Mouse (Mus musculus): ENCODE data around the gene Dguok. TPM values are rescaled to one million over a fixed set of nuclear protein-coding genes. Genes with fewer than 3 reads are reported as not detected.

Gene Dguok
- polyA plus RNA-seq, 1 experiment from 2014 or later = 69.7 TPM

GRCm38 (mm10) chr6:83447031-83447430, 59.7 kb downstream of the Dguok start:
- no peak for TF ChIP-seq CTCF (IDR thresholded peaks at IDR 0.05; ENCODE audit: low read depth)
- Histone ChIP-seq H3K27ac (ENCODE audit: low read depth) (no peak overlapping the region), H3K36me3 (ENCODE audit: insufficient read depth) (peaks cover 47% of the 10 kb centered on the region), H3K4me1 (ENCODE audit: insufficient read depth) (peaks cover 45% of the 10 kb centered on the region), H3K9ac (no peak overlapping the region), H3K4me3 (ENCODE audit: low read depth, low read length) (no peak overlapping the region), H3K4me2 (no peak overlapping the region), H3K9me3 (ENCODE audit: low read depth, low read length) (no peaks in the 10 kb centered on the region), H3K27me3 (ENCODE audit: insufficient read depth, low read length) (no peaks in the 10 kb centered on the region)
- DNase-seq = no peak
- 67% methylated on average over 7 of the region's 7 CpGs for WGBS
- no peak for ATAC-seq (ENCODE audit: insufficient read depth)

- ATAC-seq (ENCODE audit: insufficient read depth) = no peak
- DNase-seq = no peak
- Histone ChIP-seq H3K4me1 (ENCODE audit: insufficient read depth) (peaks cover 46% of the 10 kb centered on the region), H3K27me3 (ENCODE audit: insufficient read depth, low read length) (no peaks in the 10 kb centered on the region), H3K36me3 (ENCODE audit: insufficient read depth) (peaks cover 47% of the 10 kb centered on the region), H3K4me3 (ENCODE audit: low read depth, low read length) (no peak overlapping the region), H3K9ac (no peak overlapping the region), H3K4me2 (no peak overlapping the region), H3K9me3 (ENCODE audit: low read depth, low read length) (no peaks in the 10 kb centered on the region), H3K27ac (ENCODE audit: low read depth) (no peak overlapping the region)
- WGBS = 68% methylated on average over 2 of the region's 2 CpGs
- TF ChIP-seq CTCF (IDR thresholded peaks at IDR 0.05; ENCODE audit: low read depth) = no peak
Observed at GRCm38 (mm10) chr6:83445796-83446195, 61.0 kb downstream of the Dguok start.

GRCm38 (mm10) chr6:83443441-83444340, 63.1 kb downstream of the Dguok start:
- Histone ChIP-seq H3K9ac (no peak overlapping the region), H3K4me2 (peak overlapping the region; percentile 88), H3K4me3 (ENCODE audit: low read depth, low read length) (no peak overlapping the region), H3K27me3 (ENCODE audit: insufficient read depth, low read length) (no peaks in the 10 kb centered on the region), H3K4me1 (ENCODE audit: insufficient read depth) (peaks cover 42% of the 10 kb centered on the region), H3K36me3 (ENCODE audit: insufficient read depth) (peaks cover 40% of the 10 kb centered on the region), H3K9me3 (ENCODE audit: low read depth, low read length) (no peaks in the 10 kb centered on the region), H3K27ac (ENCODE audit: low read depth) (peak overlapping the region; percentile 88)
- no peak for TF ChIP-seq CTCF (IDR thresholded peaks at IDR 0.05; ENCODE audit: low read depth)
- DNase-seq (peak; percentile 89), ATAC-seq (ENCODE audit: insufficient read depth) (peak; percentile 72)
- WGBS = 8% methylated on average over 13 of the region's 13 CpGs

- no peak for TF ChIP-seq CTCF (IDR thresholded peaks at IDR 0.05; ENCODE audit: low read depth)
- Histone ChIP-seq H3K4me1 (ENCODE audit: insufficient read depth) (peaks cover 48% of the 10 kb centered on the region), H3K27me3 (ENCODE audit: insufficient read depth, low read length) (no peaks in the 10 kb centered on the region), H3K4me3 (ENCODE audit: low read depth, low read length) (no peak overlapping the region), H3K27ac (ENCODE audit: low read depth) (peak overlapping the region; percentile 93; the same call in 1 of the 2 replicates), H3K36me3 (ENCODE audit: insufficient read depth) (peaks cover 35% of the 10 kb centered on the region; the same call in 1 of the 2 replicates), H3K9me3 (ENCODE audit: low read depth, low read length) (no peaks in the 10 kb centered on the region), H3K4me2 (peak overlapping the region; percentile 88), H3K9ac (no peak overlapping the region)
- WGBS = 49% methylated on average over 3 of the region's 3 CpGs
- no peak for ATAC-seq (ENCODE audit: insufficient read depth)
- no peak for DNase-seq
Observed at GRCm38 (mm10) chr6:83442639-83443038, 64.1 kb downstream of the Dguok start.

GRCm38 (mm10) chr6:83441259-83442061, 65.3 kb downstream of the Dguok start:
- H3K27me3 ChIP-seq (ENCODE audit: insufficient read depth, low read length) = no peaks in the 10 kb centered on the region
- peaks cover 48% of the 10 kb centered on the region for H3K4me1 ChIP-seq (ENCODE audit: insufficient read depth)
- peak overlapping the region; percentile 88 for H3K4me2 ChIP-seq
- DNase-seq = peak; percentile 94
- H3K9ac ChIP-seq = peak overlapping the region; percentile 71
- H3K36me3 ChIP-seq (ENCODE audit: insufficient read depth) = peaks cover 32% of the 10 kb centered on the region; the same call in 1 of the 2 replicates
- TF ChIP-seq CTCF (IDR thresholded peaks at IDR 0.05; ENCODE audit: low read depth) = no peak
- WGBS = under 1% methylated on average over 43 of the region's 48 CpGs
- peak overlapping the region; percentile 68 for H3K4me3 ChIP-seq (ENCODE audit: low read depth, low read length)
- peak; percentile 93 for ATAC-seq (ENCODE audit: insufficient read depth)
- no peaks in the 10 kb centered on the region for H3K9me3 ChIP-seq (ENCODE audit: low read depth, low read length)
- peak overlapping the region; percentile 93 for H3K27ac ChIP-seq (ENCODE audit: low read depth)

GRCm38 (mm10) chr6:83440510-83441258, 66.1 kb downstream of the Dguok start:
- H3K9me3 ChIP-seq (ENCODE audit: low read depth, low read length) = no peaks in the 10 kb centered on the region
- WGBS = 6% methylated on average over 26 of the region's 26 CpGs
- H3K27ac ChIP-seq (ENCODE audit: low read depth) = peak overlapping the region; percentile 93
- H3K4me1 ChIP-seq (ENCODE audit: insufficient read depth) = peaks cover 48% of the 10 kb centered on the region
- H3K27me3 ChIP-seq (ENCODE audit: insufficient read depth, low read length) = no peaks in the 10 kb centered on the region
- TF ChIP-seq CTCF (IDR thresholded peaks at IDR 0.05; ENCODE audit: low read depth) = no peak
- H3K9ac ChIP-seq = peak overlapping the region; percentile 71
- peak overlapping the region; percentile 68 for H3K4me3 ChIP-seq (ENCODE audit: low read depth, low read length)
- peaks cover 28% of the 10 kb centered on the region; the same call in 1 of the 2 replicates for H3K36me3 ChIP-seq (ENCODE audit: insufficient read depth)
- ATAC-seq (ENCODE audit: insufficient read depth) = peak; percentile 41
- peak overlapping the region; percentile 88 for H3K4me2 ChIP-seq
- peak; percentile 86 for DNase-seq
